ENCODE assay signal across 11 mouse cellular contexts in the genomic region with DNA sequence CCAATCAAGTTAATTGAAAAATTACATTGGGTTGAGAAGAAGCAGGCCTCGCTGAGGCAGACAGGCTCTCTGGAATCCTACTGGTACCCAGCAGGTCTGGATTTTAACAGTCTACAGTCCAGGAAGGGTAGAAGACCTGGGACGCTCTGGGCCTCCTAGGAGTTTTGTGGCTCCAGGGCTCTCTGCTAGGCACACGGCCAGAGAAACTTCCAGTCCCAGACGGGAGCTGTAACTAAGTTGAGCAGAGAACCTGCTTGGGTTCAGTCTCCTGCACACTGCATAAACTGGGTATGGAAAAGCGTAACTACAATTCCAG. TPM values are rescaled to one million over a fixed set of nuclear protein-coding genes. Genes with fewer than 3 reads are reported as not detected.
A peak's percentile ranks its signal among the peaks of the same experiment; 100 is the strongest.
DNase-seq lines count a peak whose midpoint lies in the region; ATAC-seq and TF ChIP-seq lines count a peak whose summit lies in the region.
"Had no signal": no experiment of that assay in that cellular context is flagged by ENCODE, and none has a peak within 500 bp of the region (broad histone marks: within the 10 kb centered on the region; RNA-seq: fewer than 3 reads in every experiment).

No protein-coding gene starts in this region.

- H3K4me1 ChIP-seq in heart, embryonic 13.5 days, result peaks cover 69% of the 10 kb centered on the region
- H3K4me1 ChIP-seq in kidney, postnatal 0 days (replicated peaks; ENCODE audit: insufficient read depth, low read length), result peaks cover 56% of the 10 kb centered on the region
- peaks cover 91% of the 10 kb centered on the region for H3K4me1 ChIP-seq in embryonic facial prominence, embryonic 10.5 days
- peaks cover 76% of the 10 kb centered on the region for H3K4me1 ChIP-seq in limb, embryonic 10.5 days

- no peak overlapping the region for H3K4me3 ChIP-seq in heart, embryonic 13.5 days
- no peak overlapping the region for H3K4me3 ChIP-seq in kidney, postnatal 0 days (replicated peaks; ENCODE audit: low read depth, low read length)
- 0 out of 2 replicates have a peak overlapping the region, but pooled peaks have one; percentile 11 for H3K4me3 ChIP-seq in embryonic facial prominence, embryonic 10.5 days
- no peak overlapping the region for H3K4me3 ChIP-seq in limb, embryonic 10.5 days
- H3K4me3 ChIP-seq in layer of hippocampus, adult 2 months, result no peak overlapping the region
- H3K4me3 ChIP-seq: hindbrain, embryonic 15.5 days had no signal

- H3K27ac ChIP-seq in heart, embryonic 13.5 days (replicated peaks), result peak overlapping the region; percentile 53
- peak overlapping the region; percentile 85 for H3K27ac ChIP-seq in kidney, postnatal 0 days
- peak overlapping the region; percentile 83 for H3K27ac ChIP-seq in embryonic facial prominence, embryonic 10.5 days (replicated peaks)
- H3K27ac ChIP-seq in limb, embryonic 10.5 days, result peak overlapping the region; percentile 73
- H3K27ac ChIP-seq in layer of hippocampus, adult 2 months, result no peak overlapping the region
- H3K27ac ChIP-seq: hindbrain, embryonic 15.5 days had no signal

- TF ChIP-seq CTCF in kidney, postnatal 0 days (IDR thresholded peaks at IDR 0.05; ENCODE audit: low read depth), result no peak
- no peak for TF ChIP-seq CTCF in layer of hippocampus, adult 2 months (conservative IDR thresholded peaks at IDR 0.05)

- DNase-seq in heart, postnatal 25 days (ENCODE audit: low spot score), result no peak
- no peak for DNase-seq in kidney, postnatal 0 days (ENCODE audit: low spot score)
- DNase-seq in kidney, postnatal 14 days, result no peak
- DNase-seq in embryonic facial prominence, embryonic 10.5 days (ENCODE audit: low spot score), result no peak
- no peak for DNase-seq in limb, embryonic 10.5 days (ENCODE audit: low spot score)
- DNase-seq in layer of hippocampus, adult 2 months (ENCODE audit: low spot score in 2 of 2), result no peak
- no peak for DNase-seq in MN1 (ENCODE audit: low spot score)
- DNase-seq: lung, adult 18-20 months had no signal

- intact Hi-C loops in heart, postnatal 25 days (cut with DNase I), result no loop called here

- no peak overlapping the region for H3K4me2 ChIP-seq in heart, embryonic 13.5 days
- H3K4me2 ChIP-seq in kidney, postnatal 0 days (ENCODE audit: low read length), result no peak overlapping the region
- H3K4me2 ChIP-seq: hindbrain, embryonic 15.5 days had no signal

- H3K36me3 ChIP-seq in heart, embryonic 13.5 days, result no peaks in the 10 kb centered on the region
- H3K36me3 ChIP-seq in kidney, postnatal 0 days (ENCODE audit: insufficient read depth, low read length), result no peaks in the 10 kb centered on the region
- no peaks in the 10 kb centered on the region for H3K36me3 ChIP-seq in embryonic facial prominence, embryonic 10.5 days (replicated peaks)
- no peaks in the 10 kb centered on the region for H3K36me3 ChIP-seq in limb, embryonic 10.5 days
- H3K36me3 ChIP-seq: hindbrain, embryonic 15.5 days had no signal

- H3K9ac ChIP-seq in heart, embryonic 13.5 days, result peak overlapping the region; percentile 10; the same call in 1 of the 2 replicates
- H3K9ac ChIP-seq in kidney, postnatal 0 days (ENCODE audit: low read depth, low read length), result no peak overlapping the region
- H3K9ac ChIP-seq: hindbrain, embryonic 15.5 days had no signal

- 37% methylated on average over 5 of the region's 5 CpGs for WGBS in heart, embryonic 13.5 days
- 19% methylated on average over 5 of the region's 5 CpGs for WGBS in kidney, postnatal 0 days
- 27% methylated on average over 5 of the region's 5 CpGs for WGBS in embryonic facial prominence, embryonic 10.5 days
- 23% methylated on average over 5 of the region's 5 CpGs for WGBS in limb, embryonic 10.5 days

- no peaks in the 10 kb centered on the region for H3K9me3 ChIP-seq in heart, embryonic 13.5 days
- H3K9me3 ChIP-seq in kidney, postnatal 0 days (replicated peaks; ENCODE audit: low read length), result no peaks in the 10 kb centered on the region
- H3K9me3 ChIP-seq in embryonic facial prominence, embryonic 10.5 days, result no peaks in the 10 kb centered on the region
- no peaks in the 10 kb centered on the region for H3K9me3 ChIP-seq in limb, embryonic 10.5 days (replicated peaks)
- H3K9me3 ChIP-seq: hindbrain, embryonic 15.5 days had no signal

- ATAC-seq in heart, embryonic 13.5 days (ENCODE audit: extremely low read depth, insufficient number of reproducible peaks, low FRiP score, low TSS enrichment), result no peak
- no peak for ATAC-seq in kidney, postnatal 0 days (replicated peaks; ENCODE audit: low FRiP score, low read depth)

- H3K27me3 ChIP-seq in heart, embryonic 13.5 days (replicated peaks), result no peaks in the 10 kb centered on the region
- H3K27me3 ChIP-seq in kidney, postnatal 0 days (ENCODE audit: insufficient read depth, low read length), result no peaks in the 10 kb centered on the region
- no peaks in the 10 kb centered on the region for H3K27me3 ChIP-seq in embryonic facial prominence, embryonic 10.5 days (replicated peaks; ENCODE audit: low read depth, poor library complexity, severe bottlenecking)
- H3K27me3 ChIP-seq in limb, embryonic 10.5 days (ENCODE audit: low read depth, poor library complexity, severe bottlenecking), result no peaks in the 10 kb centered on the region
- H3K27me3 ChIP-seq: hindbrain, embryonic 15.5 days had no signal

RNA-seq across cellular contexts. Expression of a gene that starts 17.5 kb away (rescaled TPM):
- 5.2 and 5.8 TPM in 2 replicates for polyA plus RNA-seq in heart, embryonic 13.5 days (2015; fragmentation: Nextera tagmentation; extraction: Ambion mirVana)
- 1 to 10 TPM; 3.4 to 4.3 TPM for total RNA-seq in heart, postnatal 25 days (2021)
- polyA plus RNA-seq in kidney, postnatal 0 days (2015; fragmentation: Nextera tagmentation; extraction: Ambion mirVana), result 16.2 and 16.4 TPM in 2 replicates
- polyA plus RNA-seq in embryonic facial prominence, embryonic 10.5 days (2016; fragmentation: Nextera tagmentation; extraction: Ambion mirVana), result 13.3 and 13.8 TPM in 2 replicates
- 8.8 and 9.3 TPM in 2 replicates for polyA plus RNA-seq in limb, embryonic 10.5 days (2016; fragmentation: Nextera tagmentation; extraction: Ambion mirVana)
- total RNA-seq in layer of hippocampus, adult 2 months (2021), result 10 to 100 TPM; 41.1 to 42.9 TPM
- polyA plus RNA-seq: C2C12 had no signal
